Mouse (Mus musculus) thymus, postnatal 25 days (tissue): Measurements from ENCODE around the gene Psmd12.
"Not testable (repeated sequence)": the region's sequence is repeated elsewhere in the genome, so short reads cannot be mapped to it uniquely, and the experiment has no call there.

ENCODE experiments used
- DNase-seq: peaks from one replicate; pipeline ENCODE4 v3.0.0; 2022

The Psmd12 gene

DNA sequence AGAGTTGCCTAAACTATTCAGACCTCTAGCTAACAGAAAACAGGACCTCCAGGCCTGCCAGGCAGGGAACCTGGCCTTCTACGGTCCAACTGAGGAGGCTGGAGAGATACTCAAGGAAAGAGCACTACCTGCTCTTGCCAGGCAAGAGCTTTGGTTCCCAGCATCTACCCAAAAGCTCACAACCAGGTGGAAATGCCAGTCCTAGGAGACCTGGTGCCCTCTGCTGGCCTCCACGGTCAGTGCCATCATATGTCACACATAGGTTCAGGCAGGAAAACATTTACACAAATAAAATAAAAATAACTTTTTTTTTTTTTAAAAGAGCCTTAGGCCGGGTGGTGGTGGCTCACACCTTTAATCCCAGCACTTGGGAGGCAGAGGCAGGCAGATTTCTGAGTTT, 16.8 kb upstream of the Psmd12 start:
- DNase-seq: peak; percentile 58

- no peak for DNase-seq
These were observed 16.0 kb upstream of the Psmd12 start for GRCm38 (mm10) chr11:107463251-107463681.

GRCm38 (mm10) chr11:107464141-107464540, 15.1 kb upstream of the Psmd12 start:
- peak; percentile 50 for DNase-seq

DNA sequence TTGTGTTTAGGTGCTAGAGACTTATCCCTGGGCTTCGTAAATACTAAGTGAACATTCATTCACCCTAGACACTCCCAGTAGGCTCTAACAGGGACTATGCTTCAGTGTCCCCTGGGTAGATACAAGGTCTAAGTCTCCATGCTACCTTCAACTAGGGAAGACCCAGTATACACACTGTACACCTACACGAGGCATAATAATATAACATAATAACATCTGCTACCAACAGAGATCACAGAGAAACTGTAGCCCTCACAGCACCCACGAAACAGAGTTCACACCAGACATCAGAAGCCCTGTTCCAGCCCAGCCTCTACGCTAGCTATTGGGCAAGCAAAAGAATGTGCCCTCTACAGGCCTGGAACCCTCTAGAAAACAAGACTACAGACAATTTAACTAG, 14.2 kb upstream of the Psmd12 start:
- no peak for DNase-seq

DNA sequence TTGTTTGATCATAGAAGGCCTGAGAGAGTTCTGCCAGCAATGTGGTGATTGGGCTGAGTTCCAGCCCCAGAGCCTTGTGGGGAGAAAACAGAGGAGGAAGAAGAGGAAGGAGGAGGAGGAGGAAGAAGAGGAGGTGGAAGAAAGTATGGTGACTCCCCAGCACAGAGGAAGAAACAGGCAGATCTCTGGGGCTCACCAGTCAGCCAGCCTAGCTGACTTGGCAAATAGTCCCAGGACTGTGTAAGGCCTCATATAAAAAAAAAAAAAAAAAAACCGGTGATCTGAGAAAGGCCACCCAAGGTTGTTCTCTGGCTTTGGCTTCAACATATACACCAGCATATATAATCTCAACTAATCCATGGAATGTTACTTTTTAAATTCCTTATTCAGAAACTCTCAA, 13.3 kb upstream of the Psmd12 start:
- no peak for DNase-seq

DNA sequence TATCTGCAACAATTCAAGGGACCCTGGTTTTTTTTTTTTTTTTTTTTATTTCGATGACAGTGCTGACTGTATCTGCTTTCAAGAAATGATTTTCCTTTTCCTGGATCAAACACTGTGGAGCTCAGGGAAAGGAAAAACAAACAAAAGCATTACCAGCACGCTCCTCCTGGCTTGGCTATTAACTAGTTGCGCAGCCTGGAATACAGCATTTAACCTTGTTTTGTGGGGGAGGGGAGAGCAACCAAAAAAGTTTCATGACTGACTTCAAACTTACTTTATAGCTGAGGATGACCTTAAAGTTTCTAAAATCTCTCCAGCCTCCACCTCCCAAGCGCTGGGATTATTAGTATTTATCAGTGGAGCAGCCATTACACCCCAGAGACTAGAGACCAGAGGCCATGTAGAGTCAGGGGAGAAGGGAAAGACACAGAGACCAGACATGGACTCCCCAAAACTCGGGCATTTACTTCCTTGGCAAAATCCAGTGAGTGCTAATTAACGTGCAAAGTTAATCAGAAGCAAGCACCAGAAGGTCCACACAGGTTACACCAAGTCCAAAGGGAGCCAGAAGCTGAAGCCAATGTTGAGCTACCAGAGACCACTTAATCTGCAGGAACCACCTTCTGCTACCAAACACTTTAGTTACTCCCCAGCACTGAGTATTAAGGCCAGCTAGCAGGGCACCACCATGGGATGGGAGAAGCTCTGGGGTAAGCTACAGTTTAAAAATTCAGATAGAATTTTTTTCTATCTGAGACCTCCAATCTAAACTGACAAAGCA, 12.5 kb upstream of the Psmd12 start:
- no peak for DNase-seq

GRCm38 (mm10) chr11:107468252-107469030, 10.8 kb upstream of the Psmd12 start:
- DNase-seq: no peak

- DNase-seq: peak; percentile 82
These were observed 10.2 kb upstream of the Psmd12 start for GRCm38 (mm10) chr11:107469031-107469522.

GRCm38 (mm10) chr11:107469523-107470371, 9.5 kb upstream of the Psmd12 start:
- peak; percentile 74 for DNase-seq

DNA sequence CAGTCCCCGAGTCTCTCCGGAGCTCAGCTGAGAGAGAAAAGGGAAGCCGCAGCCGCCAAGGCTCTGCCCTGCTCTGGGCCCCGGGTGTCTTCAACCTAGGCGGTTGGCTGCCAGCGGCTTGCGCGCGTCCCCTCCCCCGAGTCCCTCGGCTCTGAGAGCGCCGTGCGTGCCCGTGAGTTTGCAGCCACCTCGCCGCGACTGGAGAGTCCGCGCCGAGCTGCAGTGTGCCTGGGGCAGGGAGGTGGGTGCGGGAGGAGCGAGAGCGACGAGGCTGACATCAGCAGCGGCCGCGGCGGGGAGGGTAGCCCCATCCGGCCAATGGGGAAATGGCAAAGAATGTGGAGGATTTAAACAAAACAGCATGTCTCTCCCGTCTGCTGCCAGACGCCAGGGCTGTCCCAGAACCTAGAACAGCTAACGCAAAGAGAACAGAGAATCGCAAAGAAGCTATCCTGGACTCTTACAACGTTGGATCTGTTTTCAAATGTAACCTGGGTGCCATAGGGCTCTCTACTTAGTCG, 8.7 kb upstream of the Psmd12 start, which contains the start of gene Pitpnc1:
Gene Pitpnc1, minus strand, starts transcription at position 179 of the 521 bp plus-strand sequence.
- peak; percentile 91 for DNase-seq

DNA sequence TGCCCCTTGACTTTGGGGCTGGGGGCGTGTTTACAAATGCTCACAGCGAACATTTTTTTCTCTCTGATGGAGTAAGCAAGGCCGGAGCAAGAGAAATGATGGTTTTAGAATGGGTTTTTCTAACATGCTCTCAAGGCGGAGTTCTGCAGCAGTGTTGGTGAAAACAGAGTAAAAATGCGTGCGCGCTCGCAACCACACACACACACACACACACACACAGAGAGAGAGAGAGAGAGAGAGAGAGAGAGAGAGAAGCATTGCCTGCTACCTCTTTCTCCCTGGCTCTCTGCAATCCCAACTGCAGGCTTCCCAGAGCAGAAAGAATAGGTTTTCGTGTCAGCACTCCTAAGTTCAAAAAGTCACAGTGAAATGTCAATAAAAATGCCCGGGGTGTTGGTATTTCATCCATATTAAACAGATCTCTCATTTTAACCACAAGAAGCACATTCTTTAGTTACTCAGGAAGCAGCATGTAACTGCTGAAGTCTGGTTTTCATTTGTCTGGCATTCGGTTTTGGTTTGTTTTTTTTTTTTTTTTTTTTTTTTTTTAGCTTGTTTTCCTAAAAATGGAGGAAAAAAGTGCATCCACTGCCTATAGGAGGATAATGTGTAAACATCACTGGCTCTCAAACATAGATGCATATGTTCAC, 8.1 kb upstream of the Psmd12 start:
- DNase-seq: no peak

DNA sequence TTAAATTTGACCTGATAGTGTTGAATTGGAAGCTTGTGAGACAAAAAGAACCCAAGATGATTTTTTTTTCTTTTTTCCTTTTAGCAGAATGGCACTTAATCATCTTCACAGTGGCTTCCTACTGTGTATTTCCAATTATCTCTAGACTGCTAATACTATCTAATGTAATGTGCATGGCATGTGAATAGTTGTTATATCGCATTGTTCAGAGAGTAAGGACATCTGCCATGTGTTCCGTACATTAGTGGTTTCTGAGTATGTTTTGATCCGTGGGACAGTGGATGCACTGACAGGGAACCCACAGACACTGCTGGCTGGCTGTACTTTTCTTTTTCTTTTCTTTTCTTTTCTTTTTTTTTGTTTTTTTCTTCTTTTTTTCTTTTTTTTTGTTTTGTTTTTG, 7.0 kb upstream of the Psmd12 start:
- no peak for DNase-seq

DNA sequence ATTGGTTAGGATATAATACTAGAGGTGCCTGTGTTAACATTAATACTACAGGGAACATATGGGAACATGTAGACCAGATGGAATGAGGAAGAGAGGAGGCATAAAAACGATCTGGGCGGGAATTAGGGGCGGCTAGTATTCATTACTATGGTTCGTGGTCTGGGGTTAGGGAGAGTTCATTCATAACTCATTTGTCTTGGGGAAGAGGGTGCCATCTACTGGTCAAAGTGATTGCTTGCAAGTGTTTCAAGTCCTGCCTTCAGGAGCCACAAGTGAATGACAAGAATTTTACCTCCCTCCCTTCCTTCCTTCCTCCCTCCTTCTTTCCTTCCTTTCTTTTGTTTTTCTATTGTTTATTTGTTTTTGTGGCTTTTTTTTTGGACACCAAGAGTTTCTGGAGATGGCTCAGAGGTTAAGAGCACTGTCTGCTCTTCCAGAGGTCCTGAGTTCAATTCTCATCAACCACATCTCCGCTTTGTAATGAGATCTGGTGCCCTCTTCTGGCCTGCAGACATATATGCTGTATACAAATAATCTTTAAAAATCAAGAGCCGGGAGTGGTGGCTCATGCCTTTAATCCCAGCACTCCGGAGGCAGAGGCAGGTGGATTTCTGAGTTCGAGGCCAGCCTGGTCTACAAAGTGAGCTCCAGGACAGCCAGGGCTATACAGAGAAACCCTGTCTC, 6.0 kb upstream of the Psmd12 start:
- peak; percentile 58 for DNase-seq

DNA sequence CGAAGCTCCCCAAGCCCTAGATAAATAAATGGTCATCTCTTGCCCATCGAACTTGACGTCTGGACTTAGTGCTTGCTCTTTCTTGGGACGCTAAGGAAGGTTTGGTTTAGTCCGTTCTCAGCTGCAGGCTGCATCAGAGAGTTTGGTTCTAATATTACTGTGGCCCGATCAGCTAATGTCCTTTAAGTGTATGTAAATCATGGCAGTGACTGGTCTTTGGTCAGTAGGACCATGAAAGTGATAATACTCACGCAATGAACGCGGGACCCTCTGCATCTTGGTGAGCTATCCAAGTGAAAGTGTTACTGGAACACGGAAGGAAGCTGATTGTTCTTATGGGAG, 549 bp downstream of the Psmd12 start:
- DNase-seq: no peak

DNA sequence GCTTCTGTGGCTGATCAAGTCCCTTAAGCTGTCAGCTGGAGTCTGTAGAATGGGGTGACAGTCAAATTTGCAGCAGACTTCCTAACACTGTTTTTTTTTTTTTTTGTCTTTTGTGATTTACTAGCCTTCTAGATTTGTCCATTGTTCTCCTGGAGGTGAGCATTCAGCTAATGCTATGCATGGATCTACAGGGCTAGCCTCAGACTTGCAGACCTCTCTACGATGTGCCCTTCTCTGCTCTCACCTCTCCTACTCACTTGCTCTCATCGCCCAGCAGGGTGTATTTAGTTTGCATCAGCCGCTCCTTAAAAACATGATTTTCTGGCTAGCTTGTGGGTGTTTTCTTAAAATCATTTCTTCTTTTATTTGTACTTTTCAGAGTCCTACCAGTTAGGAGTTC, 5.1 kb downstream of the Psmd12 start:
- DNase-seq: no peak

DNA sequence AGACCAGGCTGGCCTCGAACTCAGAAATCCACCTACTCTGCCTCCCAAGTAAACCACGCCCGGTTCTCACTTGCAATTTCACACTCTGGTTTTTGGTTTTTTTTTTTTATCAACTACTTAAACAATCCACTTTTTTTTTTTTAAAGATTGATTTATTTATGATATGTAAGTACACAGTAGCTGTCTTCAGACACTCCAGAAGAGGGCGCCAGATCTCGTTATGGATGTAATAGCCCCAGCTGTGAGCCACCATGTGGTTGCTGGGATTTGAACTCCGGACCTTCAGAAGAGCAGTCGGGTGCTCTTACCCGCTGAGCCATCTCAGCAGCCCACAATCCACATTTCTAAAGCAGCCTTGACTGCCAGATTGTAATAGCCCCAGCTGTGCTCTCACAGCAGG, 23.5 kb downstream of the Psmd12 start:
- no peak for DNase-seq

GRCm38 (mm10) chr11:107504364-107504763, 25.1 kb downstream of the Psmd12 start:
- not testable (repeated sequence) for DNase-seq

- peak; percentile 51 for DNase-seq
These were observed 27.0 kb downstream of the Psmd12 start for GRCm38 (mm10) chr11:107506260-107506659.

GRCm38 (mm10) chr11:107509631-107510338, 30.5 kb downstream of the Psmd12 start:
- peak; percentile 17 for DNase-seq

GRCm38 (mm10) chr11:107510362-107511269, 31.3 kb downstream of the Psmd12 start:
- no peak for DNase-seq
